Mouse (Mus musculus): ENCODE results near the gene Mab21l2.

Mab21l2 gene

GRCm38 (mm10) chr3:86539555-86540168 is 8.8 kb downstream of the Mab21l2 start:
- no peak for DNase-seq (ENCODE audit: low read depth)

DNA sequence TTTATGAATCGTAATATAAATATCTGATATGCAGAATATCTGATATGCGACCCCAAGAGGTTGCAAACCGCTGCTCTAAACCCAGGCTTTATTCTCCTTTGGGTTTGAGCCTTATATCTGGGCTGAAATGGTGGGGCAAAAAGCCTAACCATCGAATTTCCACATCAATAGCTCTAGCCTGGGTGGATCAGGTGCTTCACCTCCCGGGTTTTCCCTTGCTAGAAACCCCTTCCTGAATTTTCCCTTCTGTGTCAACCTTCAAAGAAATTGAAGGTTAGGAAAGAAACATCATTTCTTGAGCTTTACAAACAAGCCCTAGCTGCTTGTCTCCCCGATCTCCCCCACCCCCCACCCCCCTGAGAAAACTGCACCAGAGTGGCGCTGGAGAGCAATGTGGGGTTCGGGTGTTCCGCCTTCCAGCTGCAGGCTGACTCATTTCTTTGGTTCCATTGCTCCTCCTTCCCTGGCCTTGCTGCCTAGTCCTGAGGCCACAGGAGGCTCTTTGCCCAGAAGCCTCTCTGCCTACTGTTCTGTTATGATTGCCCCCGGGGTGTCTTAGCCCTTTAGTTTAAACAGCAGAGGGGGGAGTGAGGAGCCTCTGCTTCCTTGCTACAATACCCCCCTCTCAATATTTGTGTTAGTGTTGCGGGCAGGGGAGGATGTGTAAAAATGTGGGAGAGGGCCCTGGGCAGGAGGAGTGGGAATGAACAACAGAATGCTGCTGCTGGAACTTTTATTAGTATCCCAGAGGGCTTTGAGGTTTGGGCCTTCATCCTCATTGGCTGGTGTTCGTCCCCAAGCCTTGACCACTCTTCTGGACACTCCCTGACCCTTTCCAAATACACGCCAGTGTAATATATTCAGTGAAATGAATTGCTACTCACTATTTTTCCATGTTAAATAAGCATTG is 9.5 kb downstream of the Mab21l2 start:
- no peak for DNase-seq (ENCODE audit: low read depth)

DNA sequence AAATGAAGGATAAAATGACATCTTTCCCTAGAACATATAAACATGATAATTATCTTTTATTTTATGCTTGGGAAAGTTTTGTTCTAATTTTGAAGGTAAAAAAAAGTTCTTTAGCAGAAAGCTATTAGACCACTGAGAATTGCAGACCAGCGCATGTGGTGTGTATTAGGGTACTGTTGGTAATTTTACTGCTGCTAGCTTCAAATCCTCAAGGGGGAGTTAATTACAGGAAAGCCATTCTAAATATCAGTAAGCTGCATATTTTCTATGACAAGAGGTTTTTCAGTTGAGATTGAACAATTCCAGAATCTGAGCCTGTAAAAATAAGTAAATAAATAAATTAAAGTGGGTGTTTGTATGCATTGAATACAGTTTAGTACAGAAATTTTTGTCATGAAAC is 11.7 kb downstream of the Mab21l2 start:
- no peak for DNase-seq (ENCODE audit: low read depth)

GRCm38 (mm10) chr3:86531531-86532269 is 16.7 kb downstream of the Mab21l2 start:
- no peak for DNase-seq (ENCODE audit: low read depth)

DNA sequence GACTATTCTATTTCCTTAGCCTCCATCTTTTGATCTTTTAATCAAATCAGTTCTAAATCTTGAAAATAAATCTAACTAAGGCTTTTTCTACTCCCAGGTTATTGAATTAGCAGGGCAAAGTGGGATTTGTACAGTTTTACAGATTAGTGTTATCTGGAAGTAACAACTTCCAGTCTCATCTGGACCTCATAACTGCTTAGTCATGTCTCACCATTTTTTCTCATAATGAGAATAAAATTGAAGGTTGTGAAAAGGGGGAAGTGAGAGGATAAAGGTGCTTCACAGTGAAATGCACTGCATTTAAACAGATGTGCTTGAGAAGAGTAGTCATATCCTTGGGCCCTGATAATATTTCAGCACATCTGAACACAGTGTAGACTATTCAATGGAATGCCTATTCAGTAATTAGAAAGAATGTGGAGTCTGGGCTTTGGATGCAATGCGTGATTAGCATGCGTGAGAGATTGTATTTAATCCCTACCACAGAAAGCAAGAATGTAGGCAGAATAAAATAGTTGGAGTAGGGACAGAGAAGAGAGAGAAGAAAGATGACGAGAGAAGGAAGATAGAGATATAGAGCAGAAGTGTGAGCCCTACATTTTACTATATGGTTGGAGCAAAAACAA is 25.4 kb downstream of the Mab21l2 start:
- peak; percentile 15 for DNase-seq (ENCODE audit: low read depth)

DNA sequence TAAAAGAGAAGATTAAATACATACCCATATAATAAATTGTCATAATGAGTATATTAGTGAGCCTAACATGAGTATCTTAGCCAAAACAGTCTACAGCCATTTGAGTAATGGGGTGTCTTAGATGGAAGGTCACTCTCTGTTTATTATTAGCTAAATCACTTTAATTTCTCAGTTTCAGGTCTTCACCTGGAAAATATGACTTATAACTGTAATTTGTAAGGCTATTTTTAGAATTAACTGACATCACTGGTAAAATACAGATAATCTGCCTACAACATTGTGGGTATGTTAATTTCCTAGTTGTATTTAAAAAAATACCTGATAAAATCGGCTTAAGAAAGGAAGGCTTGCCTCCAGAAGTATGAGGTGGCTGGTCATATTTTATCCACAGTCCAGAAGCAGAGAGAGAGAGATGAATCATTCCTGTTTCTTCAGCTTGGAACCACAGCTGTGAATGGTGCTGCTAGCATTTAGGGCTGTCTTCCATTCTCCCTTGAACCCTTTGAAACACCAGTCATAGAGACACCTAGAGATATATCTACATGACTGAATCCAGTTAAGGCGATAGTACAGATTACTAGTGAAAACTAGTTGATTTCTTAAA is 29.8 kb downstream of the Mab21l2 start:
- peak; percentile 56 for DNase-seq (ENCODE audit: low read depth)

- DNase-seq (ENCODE audit: low read depth): no peak
Measured at GRCm38 (mm10) chr3:86500586-86500985, 47.8 kb downstream of the Mab21l2 start.
